Mouse (Mus musculus) lung, embryonic 14.5 days (tissue): ENCODE results near the gene Pdhx. TPM values are rescaled to one million over a fixed set of nuclear protein-coding genes. Genes with fewer than 3 reads are reported as not detected.

Source experiments
- ATAC-seq: fragments of 200-750 bp; cut with Nextera tagmentation; 2 replicates; pipeline ENCODE4 v1.8.0; 2017; ENCODE audit warnings: mild to moderate bottlenecking, moderate TSS enrichment, moderate library complexity; ENCODE audit not compliant: insufficient read depth
- DNase-seq: peaks from one replicate; pipeline ENCODE4 v3.0.0-alpha.2; 2015
- H3K27ac ChIP-seq: fragments of 300-500 bp; sonication (generic); 2 replicates; pipeline ENCODE4 v1.5.1; 2014; ENCODE audit warnings: low read depth, mild to moderate bottlenecking, moderate library complexity
- H3K27me3 ChIP-seq: fragments of 300-500 bp; sonication (generic); 2 replicates; pipeline ENCODE4 v1.6.1; 2014; ENCODE audit warnings: low read length, control low read depth; ENCODE audit not compliant: insufficient read depth
- H3K36me3 ChIP-seq: fragments of 300-500 bp; sonication (generic); 2 replicates; pipeline ENCODE4 v1.6.1; 2014; ENCODE audit warnings: control low read depth; ENCODE audit not compliant: insufficient read depth
- H3K4me1 ChIP-seq: fragments of 300-500 bp; sonication (generic); 2 replicates; pipeline ENCODE4 v1.6.1; 2014; ENCODE audit warnings: antibody characterized with exemption, control low read depth; ENCODE audit not compliant: insufficient read depth
- H3K4me2 ChIP-seq: fragments of 300-500 bp; sonication (generic); 2 replicates; pipeline ENCODE4 v1.6.1; 2014; ENCODE audit warnings: mild to moderate bottlenecking
- H3K4me3 ChIP-seq: fragments of 300-500 bp; sonication (generic); 2 replicates; pipeline ENCODE4 v1.5.1; 2014; ENCODE audit warnings: low read depth, low read length
- H3K9ac ChIP-seq: fragments of 300-500 bp; sonication (generic); 2 replicates; pipeline ENCODE4 v1.6.1; 2014
- H3K9me3 ChIP-seq: fragments of 300-500 bp; sonication (generic); 2 replicates; pipeline ENCODE4 v1.6.1; 2016; ENCODE audit warnings: low read depth, low read length, control low read depth
- CTCF ChIP-seq: IDR thresholded peaks from 2 replicates; pipeline ENCODE4 v1.5.1; 2016; ENCODE audit warnings: antibody characterized with exemption, low read depth
- WGBS: fragments of 180-500 bp; shearing (Covaris S2); extraction: QIAGEN DNeasy Blood & Tissue Kit; methylation state at CpG from one replicate; pipeline ENCODE4 v1.1.7; 2014; 5-methylcytosine and 5-hydroxymethylcytosine counted together
- polyA plus RNA-seq: library from polyadenylated mRNA; unstranded; fragments of >200 nt; fragmentation: Nextera tagmentation; extraction: Ambion mirVana; gene quantifications from 2 replicates; pipeline ENCODE4 v1.2.1, GENCODE M21; 2014

Pdhx gene
- polyA plus RNA-seq, 1 experiment from 2014 or later: 38.5 TPM

GRCm38 (mm10) chr2:102987708-102988010 is 85.7 kb downstream of the Pdhx start:
- H3K9me3 ChIP-seq: no peaks in the 10 kb centered on the region
- no peak for TF ChIP-seq CTCF
- no peaks in the 10 kb centered on the region for H3K27me3 ChIP-seq
- ATAC-seq: no peak
- WGBS: 89% methylated on average over 4 of the region's 4 CpGs
- H3K4me1 ChIP-seq: peaks cover 4% of the 10 kb centered on the region; the same call in 1 of the 2 replicates
- H3K9ac ChIP-seq: no peak overlapping the region
- no peak overlapping the region for H3K4me2 ChIP-seq
- no peak overlapping the region for H3K27ac ChIP-seq
- no peaks in the 10 kb centered on the region for H3K36me3 ChIP-seq
- DNase-seq: no peak
- H3K4me3 ChIP-seq: no peak overlapping the region

GRCm38 (mm10) chr2:102986964-102987707 is 86.2 kb downstream of the Pdhx start:
- no peak overlapping the region for H3K9ac ChIP-seq
- no peak overlapping the region for H3K4me3 ChIP-seq
- H3K27me3 ChIP-seq: no peaks in the 10 kb centered on the region
- H3K27ac ChIP-seq: peak overlapping the region; percentile 3; the same call in 1 of the 2 replicates
- DNase-seq: peak; percentile 75
- peaks cover 4% of the 10 kb centered on the region; the same call in 1 of the 2 replicates for H3K4me1 ChIP-seq
- H3K4me2 ChIP-seq: no peak overlapping the region
- ATAC-seq: 0 out of 2 replicates have a peak, but pooled peaks have one; percentile 41
- H3K36me3 ChIP-seq: no peaks in the 10 kb centered on the region
- TF ChIP-seq CTCF: no peak
- no peaks in the 10 kb centered on the region for H3K9me3 ChIP-seq
- WGBS: 65% methylated on average over 6 of the region's 6 CpGs

GRCm38 (mm10) chr2:102986424-102986823 is 86.9 kb downstream of the Pdhx start:
- no peak for TF ChIP-seq CTCF
- Histone ChIP-seq H3K27me3 (no peaks in the 10 kb centered on the region), H3K4me2 (no peak overlapping the region), H3K36me3 (no peaks in the 10 kb centered on the region), H3K9me3 (no peaks in the 10 kb centered on the region), H3K4me1 (peaks cover 4% of the 10 kb centered on the region; the same call in 1 of the 2 replicates), H3K27ac (no peak overlapping the region; the same call in 1 of the 2 replicates), H3K4me3 (no peak overlapping the region), H3K9ac (no peak overlapping the region)
- no peak for DNase-seq
- no peak for ATAC-seq
- 61% methylated on average over 3 of the region's 3 CpGs for WGBS

GRCm38 (mm10) chr2:102982822-102983221 is 90.5 kb downstream of the Pdhx start:
- DNase-seq (no peak), ATAC-seq (no peak)
- no peaks in the 10 kb centered on the region for H3K36me3 ChIP-seq
- 73% methylated on average over 2 of the region's 2 CpGs for WGBS
- no peak overlapping the region for H3K4me3 ChIP-seq
- TF ChIP-seq CTCF: no peak
- no peak overlapping the region for H3K9ac ChIP-seq
- no peak overlapping the region for H3K4me2 ChIP-seq
- H3K27ac ChIP-seq: no peak overlapping the region
- no peaks in the 10 kb centered on the region for H3K27me3 ChIP-seq
- no peaks in the 10 kb centered on the region for H3K9me3 ChIP-seq
- no peaks in the 10 kb centered on the region for H3K4me1 ChIP-seq

- Histone ChIP-seq H3K4me2 (no peak overlapping the region), H3K36me3 (no peaks in the 10 kb centered on the region), H3K4me1 (no peaks in the 10 kb centered on the region), H3K9ac (no peak overlapping the region), H3K27me3 (no peaks in the 10 kb centered on the region), H3K27ac (no peak overlapping the region), H3K9me3 (no peaks in the 10 kb centered on the region), H3K4me3 (no peak overlapping the region)
- ATAC-seq (no peak), DNase-seq (peak; percentile 22)
- 81% methylated on average over 8 of the region's 8 CpGs for WGBS
- TF ChIP-seq CTCF: peak; percentile 28; the same call in 1 of the 2 replicates
Measured at GRCm38 (mm10) chr2:102981446-102982314, 91.6 kb downstream of the Pdhx start.

- DNase-seq: no peak
- H3K27me3 ChIP-seq: no peaks in the 10 kb centered on the region
- H3K36me3 ChIP-seq: no peaks in the 10 kb centered on the region
- no peak for TF ChIP-seq CTCF
- no peak overlapping the region for H3K9ac ChIP-seq
- no peak overlapping the region for H3K4me3 ChIP-seq
- 58% methylated on average over 2 of the region's 2 CpGs for WGBS
- H3K4me1 ChIP-seq: no peaks in the 10 kb centered on the region
- H3K27ac ChIP-seq: no peak overlapping the region
- no peak for ATAC-seq
- no peak overlapping the region for H3K4me2 ChIP-seq
- no peaks in the 10 kb centered on the region for H3K9me3 ChIP-seq
Measured at GRCm38 (mm10) chr2:102980870-102981269, 92.4 kb downstream of the Pdhx start.

GRCm38 (mm10) chr2:102979519-102979918 is 93.8 kb downstream of the Pdhx start:
- 71% methylated on average over 2 of the region's 2 CpGs for WGBS
- no peak for ATAC-seq

More at GRCm38 (mm10) chr2:102979519-102979918, 93.8 kb downstream of the Pdhx start:
- no peak for DNase-seq
- Histone ChIP-seq H3K4me2 (no peak overlapping the region), H3K36me3 (no peaks in the 10 kb centered on the region), H3K9ac (no peak overlapping the region), H3K4me1 (no peaks in the 10 kb centered on the region), H3K27ac (no peak overlapping the region), H3K4me3 (no peak overlapping the region), H3K27me3 (no peaks in the 10 kb centered on the region), H3K9me3 (no peaks in the 10 kb centered on the region)
- no peak for TF ChIP-seq CTCF
